Mouse (Mus musculus) cerebellum, adult 11-12 months (tissue): ENCODE measurements at regions not wholly inside any gene's neighbourhood (a gene's known extent, or its start where the extent isn't known, plus 50 kb on each side); places are given as distances from the start of the nearest gene placed in this dataset.

Experiments used
- DNase-seq: peaks from one replicate; pipeline ENCODE4 v3.0.0; 2022

DNA sequence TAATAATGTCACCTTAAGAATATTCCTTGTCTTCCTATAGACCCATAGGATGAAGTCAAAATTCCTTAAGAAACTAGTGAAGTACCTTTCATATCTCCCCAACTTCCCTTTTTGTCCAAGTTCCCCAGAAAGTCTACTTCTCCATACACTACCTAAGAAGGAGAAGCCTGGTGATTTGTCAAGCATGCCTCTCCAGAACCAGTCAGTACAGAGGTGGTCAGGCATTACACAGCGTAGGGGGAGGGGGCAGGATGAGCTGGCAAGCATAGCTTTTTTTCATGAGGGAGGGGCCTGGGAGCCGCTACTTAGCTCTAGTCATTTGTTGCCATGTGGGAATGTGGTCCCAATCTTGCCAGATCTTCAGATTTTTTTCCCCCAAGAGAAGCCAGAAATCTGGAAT is 54.0 kb upstream of the Satb2 start:
- DNase-seq = no peak

- DNase-seq = no peak
These were observed 54.8 kb upstream of the Satb2 start for GRCm38 (mm10) chr1:57033244-57033643.

- no peak for DNase-seq
These were observed 56.0 kb upstream of the Satb2 start for GRCm38 (mm10) chr1:57034411-57034810.

- DNase-seq = no peak
These were observed 57.9 kb upstream of the Satb2 start for GRCm38 (mm10) chr1:57036382-57036781.

DNA sequence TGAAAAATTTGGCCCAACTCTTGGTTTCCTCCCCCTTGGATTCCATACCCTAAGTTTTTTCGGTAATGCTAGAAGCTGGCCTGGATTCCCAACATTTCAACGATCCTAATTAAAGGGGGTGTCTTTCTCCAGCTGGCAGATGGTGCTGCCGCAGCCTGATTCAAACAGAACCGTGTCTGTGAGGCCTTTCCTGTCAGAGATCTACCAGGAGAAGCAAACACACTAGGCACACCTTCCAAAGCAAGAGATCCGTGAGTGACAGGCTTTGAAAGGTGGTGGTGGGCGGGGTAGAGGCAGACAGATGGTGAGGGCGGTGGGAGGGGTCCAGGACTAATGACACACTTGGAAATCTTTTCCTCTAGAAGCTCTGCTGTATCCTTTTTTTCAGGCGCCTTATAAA is 61.8 kb upstream of the Satb2 start:
- DNase-seq = no peak

GRCm38 (mm10) chr1:57041578-57041977 is 63.1 kb upstream of the Satb2 start:
- DNase-seq = no peak

GRCm38 (mm10) chr1:57053836-57054235 is 75.4 kb upstream of the Satb2 start:
- no peak for DNase-seq

- DNase-seq = no peak
These were observed 77.5 kb upstream of the Satb2 start for GRCm38 (mm10) chr1:57055976-57056375.

- DNase-seq = no peak
These were observed 80.8 kb upstream of the Satb2 start for GRCm38 (mm10) chr1:57059216-57059615.

DNA sequence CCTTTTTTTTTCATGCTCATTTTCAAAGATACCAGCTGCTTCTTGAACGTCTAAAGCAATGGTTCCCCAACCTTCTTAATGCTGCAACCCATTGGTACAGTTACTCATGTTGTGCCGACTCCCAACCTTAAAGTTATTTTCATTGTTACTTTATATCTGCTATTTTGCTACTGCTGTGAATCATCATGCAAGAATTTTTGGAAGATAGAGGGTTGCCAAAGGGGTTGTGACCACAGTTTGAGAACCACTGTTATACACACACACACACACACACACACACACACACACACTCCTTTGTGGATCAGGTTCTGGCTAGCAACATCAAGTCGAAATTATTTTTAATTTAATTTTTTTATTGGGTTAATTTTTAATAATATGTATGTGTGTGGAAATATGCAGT is 96.8 kb upstream of the Satb2 start:
- no peak for DNase-seq

GRCm38 (mm10) chr1:57076696-57077095 is 98.2 kb upstream of the Satb2 start:
- DNase-seq = no peak

GRCm38 (mm10) chr1:57080306-57080705 is 101.9 kb upstream of the Satb2 start:
- no peak for DNase-seq

DNA sequence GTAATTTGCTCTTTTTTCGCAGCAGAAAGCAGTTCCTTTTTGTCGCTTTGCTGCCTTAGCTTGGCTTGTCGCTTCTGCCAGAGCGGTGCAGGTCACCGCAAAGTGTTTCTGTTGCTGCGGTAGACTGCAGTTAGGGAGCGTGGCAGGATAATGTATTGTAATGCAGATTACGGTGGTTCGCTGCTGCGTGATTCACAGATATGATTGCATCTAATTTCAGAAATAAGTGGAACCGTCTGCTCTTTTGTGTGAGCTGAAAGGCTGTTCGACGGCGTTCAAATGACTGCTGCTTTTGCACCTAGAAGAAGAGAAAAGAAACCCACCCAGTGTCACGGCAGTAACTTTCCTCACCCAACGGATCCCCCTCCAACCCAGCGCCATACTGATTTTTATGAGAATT is 104.7 kb upstream of the Satb2 start:
- no peak for DNase-seq

DNA sequence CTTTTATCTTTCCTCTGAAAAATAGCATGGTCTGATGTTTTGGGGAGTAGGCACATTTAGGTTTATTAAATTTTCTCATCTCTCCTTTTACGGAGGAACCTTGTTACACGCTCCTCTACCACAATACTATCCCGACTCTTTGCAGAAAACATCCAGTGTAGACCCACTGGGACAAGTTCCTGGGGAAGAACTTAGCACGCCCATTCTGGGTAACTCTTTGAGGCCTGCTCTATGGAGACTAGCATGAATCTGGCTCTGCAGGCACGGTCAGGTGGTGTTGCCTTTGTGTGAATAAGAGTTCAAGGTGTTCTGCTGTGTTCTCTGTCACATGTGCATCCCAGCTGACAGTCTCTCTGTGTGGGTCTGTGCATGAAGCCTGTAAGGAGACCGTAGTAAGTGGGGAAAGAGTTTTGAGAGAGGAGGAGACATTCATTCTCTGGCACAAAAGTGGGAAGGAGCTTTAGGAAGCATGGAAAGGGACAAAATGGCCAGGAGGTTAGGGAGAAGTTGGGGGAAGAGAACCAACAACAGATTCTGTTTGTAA is 105.2 kb upstream of the Satb2 start:
- no peak for DNase-seq

- no peak for DNase-seq
These were observed 117.2 kb upstream of the Satb2 start for GRCm38 (mm10) chr1:57095361-57096247.

- DNase-seq = no peak
These were observed 117.8 kb upstream of the Satb2 start for GRCm38 (mm10) chr1:57096248-57096600.

GRCm38 (mm10) chr1:57096740-57097139 is 118.3 kb upstream of the Satb2 start:
- no peak for DNase-seq

DNA sequence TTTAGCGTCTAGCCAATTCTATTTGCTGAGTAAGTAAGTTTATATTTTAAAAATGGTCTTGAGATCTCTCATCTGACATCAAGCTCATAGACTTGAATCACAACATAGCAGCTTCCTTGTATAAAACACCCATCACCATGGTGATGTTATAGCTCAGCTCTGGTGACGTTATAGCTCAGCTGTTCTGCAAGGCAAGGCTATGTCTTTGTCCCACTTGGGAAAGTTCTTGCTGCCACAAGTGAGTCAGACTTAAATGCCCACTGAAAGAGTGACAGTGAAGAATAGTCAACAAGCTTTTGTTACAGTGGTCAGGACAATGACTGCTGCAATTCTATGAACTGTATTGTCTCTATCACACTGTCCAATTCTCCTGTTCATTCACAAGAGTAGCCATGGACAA is 122.2 kb upstream of the Satb2 start:
- DNase-seq = no peak

GRCm38 (mm10) chr1:57107308-57107707 is 128.9 kb upstream of the Satb2 start:
- DNase-seq = no peak

GRCm38 (mm10) chr1:57120678-57121077 is 142.2 kb upstream of the Satb2 start:
- no peak for DNase-seq

DNA sequence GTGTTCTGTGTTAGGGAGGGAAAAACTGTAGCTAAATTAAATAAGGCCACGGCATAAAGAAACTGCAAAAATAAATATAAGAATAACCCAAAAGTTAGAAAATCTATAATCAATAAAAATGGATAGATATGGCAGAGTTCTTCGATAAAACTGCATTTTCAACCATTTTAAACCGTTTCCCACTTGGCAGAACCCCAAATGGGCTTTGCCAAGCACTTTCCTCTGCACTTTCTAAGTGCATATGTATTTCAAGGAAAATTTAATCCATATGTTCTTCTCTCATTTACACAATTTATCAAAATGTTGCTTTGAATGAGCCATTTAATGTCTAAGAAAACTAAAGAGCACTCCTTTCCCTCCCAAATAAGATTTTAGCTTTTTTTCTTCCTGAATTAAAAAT is 165.7 kb upstream of the Satb2 start:
- no peak for DNase-seq

GRCm38 (mm10) chr1:57155869-57156268 is 177.4 kb upstream of the Satb2 start:
- DNase-seq = no peak

DNA sequence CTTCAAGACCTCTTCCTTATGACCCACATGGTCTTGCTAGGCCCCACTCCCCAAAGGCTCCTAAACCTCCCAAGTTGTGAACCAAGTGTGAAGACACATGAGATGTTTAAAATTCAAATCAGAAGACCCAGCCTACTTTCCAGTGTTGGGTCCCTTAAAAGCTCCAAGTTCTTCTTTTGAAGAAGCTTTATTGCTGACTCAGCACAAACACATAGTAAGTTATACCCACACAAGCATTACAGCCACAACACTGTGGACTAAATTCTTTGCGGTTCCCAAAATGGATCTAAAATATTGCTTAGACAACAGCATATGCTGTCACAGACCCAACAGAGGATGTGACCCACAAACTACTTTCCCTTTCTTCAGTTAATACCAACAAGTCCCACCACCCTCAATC is 186.0 kb upstream of the Satb2 start:
- DNase-seq = no peak

GRCm38 (mm10) chr1:57174289-57174890 is 195.9 kb upstream of the Satb2 start:
- no peak for DNase-seq
